Mouse (Mus musculus) embryonic stem cell, embryonic (primary cell): ENCODE measurements at regions not wholly inside any gene's neighbourhood (a gene's known extent, or its start where the extent isn't known, plus 50 kb on each side); places are given as distances from the start of the nearest gene placed in this dataset.

Experiments
- CTCF ChIA-PET, 4 experiments: fragments of 300-600 bp in 2 of 4; fragments of 350-600 bp in 2 of 4; sonication (Branson Sonifier 250); formaldehyde crosslinking; loops; one replicate each; lab custom pipeline; 2022; ENCODE audit warnings: inconsistent platforms in 2 of 4; lab: Charles Lee
- POLR2A ChIA-PET, 4 experiments: fragments of 300-600 bp in 2 of 4; fragments of 350-600 bp in 2 of 4; sonication (Branson Sonifier 250); formaldehyde crosslinking; loops; one replicate each; lab custom pipeline; 2022; ENCODE audit warnings: antibody characterized with exemption in 4 of 4, inconsistent platforms in 1 of 4; lab: Charles Lee

- POLR2A ChIA-PET, result no interaction called here
These were observed 379.0 kb downstream of the Med13l start for GRCm38 (mm10) chr5:118939336-118940039.

GRCm38 (mm10) chr5:118944256-118944655 is 383.8 kb downstream of the Med13l start:
- POLR2A ChIA-PET, result no interaction called here
- CTCF ChIA-PET, result no interaction called here

More at GRCm38 (mm10) chr5:118939336-118940039, 379.0 kb downstream of the Med13l start:
- CTCF ChIA-PET, result interaction anchor here in 2 of 4 experiments (0.5 to 0.7 kb wide), 2 partner anchors 62 to 236 kb away, joined by 3 read pairs; no protein-coding TSS in a partner anchor

DNA sequence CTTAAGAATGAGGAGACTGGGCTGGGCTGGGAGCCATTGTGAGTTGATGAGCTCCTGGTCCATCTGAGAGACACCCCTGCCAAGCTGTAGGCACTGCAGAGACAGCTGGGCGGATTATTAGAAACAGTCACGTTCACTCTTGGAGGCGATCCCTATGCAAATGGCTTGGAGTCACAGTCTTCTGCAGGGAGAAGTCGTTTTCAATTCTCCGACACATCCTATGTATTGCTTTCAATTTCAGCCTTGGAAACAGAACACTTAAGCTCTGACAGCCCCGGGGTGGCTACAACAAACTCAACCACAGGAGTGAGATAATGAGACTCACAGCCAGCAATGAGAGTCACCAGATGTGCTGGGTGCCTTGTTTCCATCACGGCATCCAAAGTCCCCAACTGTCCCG is 385.6 kb downstream of the Med13l start:
- ChIA-PET POLR2A (interaction anchor here in 1 of 4 experiments (0.7 kb wide), 1 partner anchor 10 kb away, joined by 3 read pairs; no protein-coding TSS in a partner anchor), CTCF (interaction anchor here in 1 of 4 experiments (0.5 kb wide), 1 partner anchor 759 kb away, joined by 10 read pairs; no protein-coding TSS in a partner anchor)

- POLR2A ChIA-PET, result interaction anchor here in 3 of 4 experiments (0.5 to 0.7 kb wide), 8 partner anchors 13 to 740 kb away, joined by 3 to 8 read pairs (median 4); no protein-coding TSS in a partner anchor
- CTCF ChIA-PET, result interaction anchor here (0.6 to 1.0 kb wide), 6 partner anchors 47 to 804 kb away, joined by 3 to 7 read pairs (median 4); no protein-coding TSS in a partner anchor
These were observed 386.5 kb downstream of the Med13l start for GRCm38 (mm10) chr5:118946994-118947393.

- POLR2A ChIA-PET, result interaction anchor here in 3 of 4 experiments (0.5 to 0.6 kb wide), 3 partner anchors 626 to 1156 kb away, joined by 3 read pairs; no protein-coding TSS in a partner anchor
These were observed 387.8 kb downstream of the Med13l start for GRCm38 (mm10) chr5:118948119-118948786.

DNA sequence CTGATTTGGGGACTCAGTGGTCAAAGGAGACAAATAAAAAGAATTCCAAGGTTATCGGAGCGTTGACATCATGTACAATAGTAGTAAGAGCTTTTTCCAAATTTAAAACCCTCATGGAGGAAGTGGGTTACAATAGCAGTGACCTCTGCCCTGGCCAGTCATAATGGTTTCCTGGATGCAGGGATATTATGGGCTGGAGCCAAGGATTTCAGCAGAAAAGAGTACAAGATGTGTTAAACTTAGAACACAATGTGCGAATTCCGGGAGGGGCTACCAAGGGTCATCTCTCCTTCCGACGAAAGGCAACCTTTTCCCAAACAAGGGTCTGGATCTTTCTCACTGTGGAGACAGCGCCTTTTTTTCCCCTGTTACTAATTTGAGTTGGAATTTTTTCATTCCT is 390.6 kb downstream of the Med13l start:
- ChIA-PET POLR2A (no interaction called here), CTCF (interaction anchor here in 1 of 4 experiments (0.6 kb wide), 1 partner anchor 20 kb away, joined by 4 read pairs; no protein-coding TSS in a partner anchor)

More at GRCm38 (mm10) chr5:118948119-118948786, 387.8 kb downstream of the Med13l start:
- CTCF ChIA-PET, result interaction anchor here in 1 of 4 experiments (0.6 kb wide), 1 partner anchor 166 kb away, joined by 7 read pairs; no protein-coding TSS in a partner anchor

GRCm38 (mm10) chr5:118960521-118961001 is 400.1 kb downstream of the Med13l start:
- POLR2A ChIA-PET, result interaction anchor here in 1 of 4 experiments (0.6 kb wide), 1 partner anchor 171 kb away, joined by 4 read pairs; no protein-coding TSS in a partner anchor

DNA sequence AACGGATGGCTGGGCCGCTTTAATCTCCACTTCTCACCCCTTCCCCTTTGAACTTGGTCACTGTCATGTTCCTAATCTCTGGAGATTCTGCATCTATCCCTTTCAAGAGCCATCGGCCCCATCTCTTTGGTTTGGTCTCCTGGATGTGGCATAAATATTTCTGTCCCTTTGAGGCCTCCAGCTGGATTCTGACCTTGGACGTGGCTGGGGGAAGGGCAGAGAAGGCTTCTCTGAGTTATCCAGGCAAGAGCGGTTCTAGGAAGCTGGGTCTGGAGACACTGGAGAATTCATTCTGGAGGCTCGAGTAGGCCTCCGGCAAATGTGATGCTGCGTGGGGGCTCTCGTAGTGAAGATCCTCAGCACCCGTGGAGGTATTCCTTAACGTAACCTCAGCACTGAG is 400.6 kb downstream of the Med13l start:
- CTCF ChIA-PET, result interaction anchor here in 1 of 4 experiments (0.5 kb wide), 1 partner anchor 1016 kb away, joined by 4 read pairs; no protein-coding TSS in a partner anchor
- POLR2A ChIA-PET, result interaction anchor here in 1 of 4 experiments (0.6 kb wide), 1 partner anchor 171 kb away, joined by 4 read pairs; no protein-coding TSS in a partner anchor

More at GRCm38 (mm10) chr5:118960521-118961001, 400.1 kb downstream of the Med13l start:
- CTCF ChIA-PET, result interaction anchor here in 1 of 4 experiments (0.5 kb wide), 1 partner anchor 32 kb away, joined by 5 read pairs; no protein-coding TSS in a partner anchor

DNA sequence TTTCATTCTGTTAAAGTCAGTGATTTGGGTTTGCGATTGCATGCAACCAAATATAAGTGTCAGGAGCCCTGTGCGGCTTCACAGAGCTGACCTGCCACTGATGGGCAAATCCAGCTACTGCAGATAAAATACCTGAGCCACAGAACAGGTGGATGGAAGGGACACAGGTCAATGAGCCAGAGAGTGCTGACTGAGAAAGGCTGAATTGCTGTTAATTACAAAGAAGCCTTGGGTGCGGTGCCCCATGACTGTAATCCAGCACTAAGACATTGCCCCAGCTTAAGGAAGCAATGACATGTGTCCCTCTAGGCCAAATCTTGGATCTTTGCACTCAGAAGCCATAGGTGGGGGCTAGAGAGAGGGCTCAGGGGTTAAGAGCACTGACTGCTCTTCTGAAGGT is 401.7 kb downstream of the Med13l start:
- CTCF ChIA-PET, result no interaction called here
- POLR2A ChIA-PET, result interaction anchor here in 2 of 4 experiments (0.6 to 0.7 kb wide), 3 partner anchors 37 to 738 kb away, joined by 3 to 10 read pairs (median 4); no protein-coding TSS in a partner anchor

DNA sequence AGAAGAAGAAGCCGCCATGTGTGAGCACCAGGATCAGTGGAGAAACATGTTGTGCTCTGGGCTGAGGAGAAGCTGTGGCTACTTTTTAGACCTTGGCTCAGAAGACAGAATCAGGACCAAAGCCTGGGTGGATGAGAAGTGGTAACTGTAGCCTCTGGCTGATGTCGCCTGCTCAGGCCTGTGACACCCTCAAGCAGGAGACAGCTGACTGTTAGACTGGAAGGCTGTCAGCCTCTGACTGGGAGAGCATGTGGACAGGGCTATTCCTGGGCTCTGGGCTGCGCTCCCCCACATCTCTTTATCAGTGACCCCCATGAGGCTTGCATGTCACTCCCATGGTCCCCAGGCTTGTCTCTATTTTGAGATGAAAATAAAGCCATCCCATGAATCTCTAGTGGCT is 402.5 kb downstream of the Med13l start:
- POLR2A ChIA-PET, result interaction anchor here in 2 of 4 experiments (0.7 kb wide), 2 partner anchors 145 to 216 kb away, joined by 3 to 10 read pairs; no protein-coding TSS in a partner anchor

DNA sequence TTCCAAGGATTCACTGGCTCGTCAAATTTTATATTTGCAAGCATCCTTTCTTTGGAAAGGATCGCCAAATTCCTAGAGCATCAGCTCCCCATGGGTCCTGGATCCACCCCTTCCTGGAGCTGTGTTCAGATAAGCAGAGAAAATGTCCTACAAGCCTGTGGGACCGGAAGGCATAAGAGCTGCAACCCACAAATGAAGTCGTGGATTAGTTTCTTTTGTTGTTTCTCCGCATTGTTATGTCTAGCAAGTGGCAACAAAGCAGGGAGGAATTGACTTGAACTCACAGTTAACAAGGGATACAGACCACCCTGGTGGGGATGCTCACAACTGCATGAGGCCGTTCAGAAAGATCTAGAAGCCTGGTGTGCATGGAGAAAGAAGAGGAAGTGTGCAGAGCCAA is 406.4 kb downstream of the Med13l start:
- ChIA-PET CTCF (interaction anchor here in 1 of 4 experiments (0.5 kb wide), 1 partner anchor 172 kb away, joined by 7 read pairs; no protein-coding TSS in a partner anchor), POLR2A (interaction anchor here in 2 of 4 experiments (0.6 to 0.8 kb wide), 3 partner anchors 530 to 1488 kb away, joined by 3 to 4 read pairs (median 3); no protein-coding TSS in a partner anchor)

More for the DNA sequence above, 402.5 kb downstream of the Med13l start:
- CTCF ChIA-PET, result interaction anchor here in 1 of 4 experiments (0.6 kb wide), 1 partner anchor 61 kb away, joined by 3 read pairs; no protein-coding TSS in a partner anchor

DNA sequence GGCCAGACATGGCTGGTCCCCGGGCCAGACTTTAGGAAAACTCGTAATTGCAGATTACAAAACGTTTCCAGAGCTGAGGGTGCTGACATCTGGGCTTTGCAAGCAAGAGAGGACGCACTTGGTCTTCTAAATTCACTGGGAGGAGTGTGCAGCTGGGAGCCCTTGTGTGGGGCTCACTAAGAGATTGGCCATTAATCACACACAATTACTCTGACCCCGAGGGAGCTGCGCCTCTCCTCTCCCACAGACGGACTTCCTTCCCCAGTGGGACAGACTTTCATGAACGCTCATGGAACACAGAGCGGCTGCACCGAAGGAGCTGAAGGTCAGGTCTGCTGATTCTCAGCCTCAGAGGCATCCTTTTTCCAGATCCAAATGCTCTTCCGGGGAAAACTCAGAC is 407.2 kb downstream of the Med13l start:
- ChIA-PET CTCF (interaction anchor here in 1 of 4 experiments (0.6 kb wide), 1 partner anchor 41 kb away, joined by 4 read pairs; no protein-coding TSS in a partner anchor), POLR2A (no interaction called here)

- POLR2A ChIA-PET, result no interaction called here
- CTCF ChIA-PET, result no interaction called here
These were observed 414.7 kb downstream of the Med13l start for GRCm38 (mm10) chr5:118975147-118975546.

DNA sequence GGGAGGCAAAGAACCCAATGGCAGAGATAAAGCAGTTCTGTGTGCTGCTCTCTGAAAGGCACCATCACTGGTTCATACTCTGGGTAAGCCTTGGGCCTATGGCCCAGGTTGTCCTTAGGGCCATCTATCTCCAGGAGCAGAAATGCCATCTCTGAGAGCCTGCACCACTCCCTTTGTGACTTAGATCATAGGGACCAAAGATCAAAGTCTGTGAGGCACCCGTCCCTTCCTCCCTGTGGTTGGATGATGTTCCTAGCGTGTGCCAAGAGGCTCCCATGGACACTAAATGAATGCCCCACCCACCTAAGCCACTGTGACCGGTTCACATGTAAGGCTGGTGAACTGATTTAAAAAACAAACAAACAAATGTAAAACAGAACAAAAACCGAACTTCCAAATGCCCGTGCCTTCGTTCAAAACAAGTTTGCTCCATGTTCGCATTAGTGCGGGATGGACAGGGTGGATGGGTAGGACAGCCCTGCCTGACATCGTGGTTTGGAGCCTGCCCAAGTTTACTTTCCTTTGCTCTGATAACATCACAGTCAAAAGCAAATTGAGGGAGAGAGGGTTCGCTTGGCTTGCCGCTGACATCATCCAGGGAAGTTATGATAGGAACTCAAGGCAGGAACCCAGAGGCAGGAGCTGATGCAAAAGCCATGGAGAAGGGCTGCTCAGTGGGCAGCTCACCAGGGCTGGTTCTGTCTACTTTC is 418.6 kb downstream of the Med13l start:
- ChIA-PET CTCF (interaction anchor here in 1 of 4 experiments (0.6 kb wide), 1 partner anchor 106 kb away, joined by 5 read pairs; no protein-coding TSS in a partner anchor), POLR2A (no interaction called here)

- POLR2A ChIA-PET, result interaction anchor here in 1 of 4 experiments (0.5 kb wide), 1 partner anchor 336 kb away, joined by 3 read pairs; no protein-coding TSS in a partner anchor
- CTCF ChIA-PET, result no interaction called here
These were observed 420.6 kb downstream of the Med13l start for GRCm38 (mm10) chr5:118981046-118981445.

DNA sequence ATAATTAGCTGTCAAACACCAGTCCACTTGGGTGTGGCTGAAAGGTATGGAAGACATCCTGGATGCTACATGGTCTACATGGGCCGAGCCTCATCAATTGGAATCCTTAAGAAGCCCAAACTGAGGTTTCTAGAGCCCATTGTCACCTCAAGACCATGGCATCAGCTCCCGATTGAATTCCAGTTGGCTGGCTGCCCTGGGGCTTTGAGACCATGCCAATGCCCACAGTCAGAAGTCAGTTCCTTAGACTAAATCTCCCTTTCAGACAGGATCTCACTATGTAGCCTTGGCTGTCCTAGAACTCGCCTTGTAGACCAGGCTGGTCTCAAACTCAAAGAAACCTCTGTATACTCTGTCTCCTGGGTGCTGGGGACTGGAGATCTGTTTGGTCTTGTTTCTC is 423.8 kb downstream of the Med13l start:
- ChIA-PET CTCF (interaction anchor here in 1 of 4 experiments (0.5 kb wide), 1 partner anchor 172 kb away, joined by 3 read pairs; no protein-coding TSS in a partner anchor), POLR2A (no interaction called here)

DNA sequence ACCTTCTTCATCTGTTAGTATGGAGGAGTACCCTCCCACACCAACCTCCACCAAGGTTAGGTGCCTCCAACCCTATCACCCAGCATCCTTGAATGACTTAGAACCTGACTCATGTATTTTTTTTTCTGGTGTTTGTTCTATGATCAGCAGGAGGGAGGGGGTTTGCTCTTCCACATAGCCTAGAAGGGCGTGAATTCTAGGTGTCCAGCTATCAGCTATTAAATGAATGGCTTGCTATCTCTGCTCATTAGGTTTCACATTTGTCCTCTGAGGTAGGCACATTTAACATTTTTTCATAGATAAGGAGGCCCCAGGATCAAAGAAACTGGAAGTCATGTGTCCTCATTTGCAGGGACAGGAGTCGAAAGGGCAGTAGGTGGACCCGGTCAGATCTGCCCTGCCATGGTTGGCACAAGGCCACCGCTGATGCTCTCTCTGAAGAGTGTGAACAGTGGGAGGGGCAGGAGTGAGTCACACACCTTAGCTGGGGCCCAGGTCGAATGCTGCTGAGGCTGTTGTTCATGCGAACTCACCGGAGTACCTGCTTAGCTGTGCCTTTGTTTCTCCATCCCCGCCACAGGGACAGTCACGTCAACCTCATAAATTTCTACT is 424.4 kb downstream of the Med13l start:
- CTCF ChIA-PET, result no interaction called here
- POLR2A ChIA-PET, result no interaction called here
